Mouse (Mus musculus): ENCODE results near the gene Sytl3. TPM values are rescaled to one million over a fixed set of nuclear protein-coding genes. Genes with fewer than 3 reads are reported as not detected.

Gene Sytl3
- total RNA-seq, 2 experiments from 2014 or later: 0.25 to 0.48 TPM

DNA sequence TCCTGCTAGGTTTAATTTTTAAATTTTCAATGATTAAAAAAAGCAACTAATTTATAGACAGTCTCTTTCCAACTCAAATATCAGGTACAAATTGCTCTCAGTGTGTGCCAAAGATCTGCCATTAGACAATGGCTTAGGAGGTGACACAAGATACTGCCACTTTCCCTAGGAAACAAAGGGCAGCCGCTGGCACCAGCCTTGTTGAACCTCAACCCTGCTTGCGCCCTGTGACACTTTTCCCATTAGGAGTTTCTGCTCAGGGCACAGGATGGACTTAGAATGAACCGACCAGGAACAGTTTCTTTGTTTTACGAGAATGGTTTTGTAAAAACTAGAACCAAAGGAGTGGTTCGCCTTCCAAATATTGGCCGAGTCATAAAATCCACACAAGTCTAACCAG, 117.2 kb downstream of the Sytl3 start:
- no peak for DNase-seq (ENCODE audit: low spot score in 2 of 2)

DNA sequence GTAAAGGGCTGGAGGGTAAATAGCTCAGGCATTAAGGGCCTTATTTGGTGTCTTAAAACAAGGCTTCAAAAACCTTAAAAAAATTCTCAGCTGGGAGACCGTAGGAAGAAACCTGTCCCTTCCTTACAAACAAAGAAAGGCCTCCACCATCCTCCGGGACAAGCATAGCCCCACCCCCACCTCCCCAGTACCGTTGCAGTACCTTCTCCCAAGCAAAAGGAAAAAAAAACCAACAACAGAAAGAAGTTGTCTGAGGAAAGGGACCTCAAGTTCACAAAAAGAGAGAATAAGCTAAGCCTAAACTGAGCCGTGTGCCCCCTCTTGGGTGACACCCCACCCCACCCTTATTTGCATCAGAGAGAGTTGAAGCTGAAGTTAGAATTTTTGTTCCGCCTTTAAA, 117.7 kb downstream of the Sytl3 start:
- no peak for DNase-seq (ENCODE audit: low spot score in 2 of 2)

DNA sequence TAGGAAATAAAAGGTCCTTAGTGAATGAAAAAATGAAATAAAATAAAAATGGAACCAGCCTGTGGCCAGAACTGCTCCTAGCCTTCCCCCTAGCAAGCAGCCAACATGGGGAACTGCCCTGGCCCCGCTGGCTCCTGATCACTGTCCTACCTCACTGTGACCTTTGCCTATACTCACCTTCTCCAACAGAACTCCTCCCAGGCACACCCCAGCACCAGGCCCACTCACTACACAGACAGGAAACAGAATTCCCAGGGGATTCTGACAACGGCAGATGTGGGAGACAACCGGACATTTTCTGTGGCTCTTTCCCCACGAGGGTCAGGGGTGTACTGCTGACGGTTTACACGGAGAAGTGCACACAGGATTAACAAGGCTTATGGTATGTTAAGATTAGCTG, 118.2 kb downstream of the Sytl3 start:
- no peak for DNase-seq (ENCODE audit: low spot score in 2 of 2)

DNA sequence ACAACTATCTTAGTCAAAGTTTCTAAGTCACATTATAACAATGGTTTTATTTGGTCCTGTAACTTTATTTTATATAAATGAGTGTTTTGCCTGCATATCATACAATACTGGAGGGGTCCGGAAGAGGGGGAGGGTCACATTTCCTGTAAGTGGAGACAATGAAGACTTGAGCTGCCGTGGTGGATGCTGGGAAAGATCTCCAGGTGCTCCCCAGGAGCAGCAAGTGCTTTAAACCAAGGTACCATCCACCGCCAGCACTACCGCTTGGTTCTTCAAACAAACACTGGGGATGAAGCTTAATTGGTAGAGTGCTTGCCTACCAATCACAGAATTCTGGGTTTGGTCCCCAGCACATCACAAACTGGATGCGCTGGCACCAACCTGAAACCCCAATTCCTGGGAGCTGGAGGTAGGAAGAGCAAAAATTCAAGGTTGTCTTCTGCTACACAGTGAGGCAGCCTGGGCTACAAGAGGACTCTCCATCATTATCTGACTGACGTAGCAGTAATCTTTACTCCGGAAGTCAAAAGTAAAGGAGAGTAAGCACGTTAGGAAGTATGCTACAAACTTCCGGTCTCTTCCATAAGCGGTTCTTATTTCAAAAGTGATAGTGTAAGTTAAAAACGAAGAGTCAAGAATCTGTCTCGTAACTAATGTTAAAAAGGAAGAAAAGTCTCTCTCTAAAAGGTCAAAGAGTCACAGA, 118.9 kb downstream of the Sytl3 start:
- DNase-seq (ENCODE audit: low spot score in 2 of 2): no peak

GRCm38 (mm10) chr17:6778332-6778683, 119.4 kb downstream of the Sytl3 start:
- peak in 1 of 2 experiments; percentile 52 for DNase-seq (ENCODE audit: low spot score in 2 of 2)

GRCm38 (mm10) chr17:6778771-6779509, 120.0 kb downstream of the Sytl3 start:
- no peak for DNase-seq (ENCODE audit: low spot score in 2 of 2)

DNA sequence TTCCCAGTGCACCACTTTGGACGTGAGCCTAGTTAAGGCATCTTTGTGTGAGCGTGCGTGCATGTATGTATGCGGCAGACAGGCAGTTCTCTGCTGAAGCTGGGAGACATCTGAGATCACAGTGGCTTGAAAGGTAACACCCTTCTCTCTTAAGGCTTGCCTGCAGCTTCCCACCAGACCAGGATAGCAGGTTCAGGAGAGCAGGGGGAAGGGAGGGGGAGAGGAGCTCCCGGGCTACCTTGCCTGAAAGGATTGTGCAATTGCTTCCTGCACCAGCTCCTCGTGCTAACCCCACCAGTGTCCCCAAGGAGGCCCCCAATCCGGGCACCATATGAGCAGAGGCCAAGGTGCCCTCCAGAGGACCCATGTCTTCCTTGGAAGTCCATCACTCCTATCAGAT, 120.7 kb downstream of the Sytl3 start:
- no peak for DNase-seq (ENCODE audit: low spot score in 2 of 2)

DNA sequence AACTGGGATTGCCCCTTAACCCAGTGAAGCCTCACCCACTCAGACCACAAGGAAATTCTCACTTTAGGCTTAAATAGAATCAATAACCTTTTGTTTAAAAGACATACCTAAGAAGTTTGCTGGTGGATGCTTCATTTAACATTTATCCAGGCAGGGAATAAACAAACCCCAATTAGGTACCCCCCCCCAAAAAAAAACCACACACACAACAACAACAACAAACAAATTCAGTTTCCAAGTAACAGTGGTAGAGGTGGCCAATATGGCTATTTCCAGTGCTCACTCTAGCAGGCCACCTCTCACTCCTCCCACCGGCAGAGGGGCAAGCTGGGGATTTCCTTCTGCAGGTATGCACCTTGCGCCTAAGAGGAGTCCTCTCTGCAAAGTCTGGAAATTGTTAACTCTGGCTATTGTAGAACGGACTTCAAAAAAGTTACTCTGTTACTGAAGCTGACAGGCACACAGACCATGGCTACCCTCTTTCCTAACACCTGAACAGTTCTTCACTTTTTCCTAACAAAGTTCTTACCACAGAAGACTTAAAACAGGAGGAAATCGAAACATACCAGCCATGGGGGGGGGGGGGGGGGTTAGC, 121.7 kb downstream of the Sytl3 start:
- DNase-seq (ENCODE audit: low spot score in 2 of 2): no peak

DNA sequence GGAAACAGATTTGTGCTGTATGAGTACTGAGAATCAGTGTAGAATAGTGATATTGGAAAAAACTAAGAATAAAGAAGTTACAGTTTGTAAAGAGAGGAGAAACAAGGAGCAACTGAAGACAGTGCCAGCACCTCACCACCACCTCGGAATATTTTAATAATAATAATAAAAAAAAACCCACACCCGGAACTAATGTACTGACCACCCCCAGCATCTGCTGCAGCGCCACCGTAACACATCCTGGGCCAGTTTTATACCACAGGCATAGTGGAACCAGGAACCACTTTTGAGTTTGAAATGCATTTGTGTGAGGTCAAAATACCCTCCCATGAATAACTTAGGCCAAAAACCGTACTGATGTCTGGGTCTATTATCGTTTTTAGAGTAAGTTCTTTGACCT, 122.4 kb downstream of the Sytl3 start:
- no peak for DNase-seq (ENCODE audit: low spot score in 2 of 2)

DNA sequence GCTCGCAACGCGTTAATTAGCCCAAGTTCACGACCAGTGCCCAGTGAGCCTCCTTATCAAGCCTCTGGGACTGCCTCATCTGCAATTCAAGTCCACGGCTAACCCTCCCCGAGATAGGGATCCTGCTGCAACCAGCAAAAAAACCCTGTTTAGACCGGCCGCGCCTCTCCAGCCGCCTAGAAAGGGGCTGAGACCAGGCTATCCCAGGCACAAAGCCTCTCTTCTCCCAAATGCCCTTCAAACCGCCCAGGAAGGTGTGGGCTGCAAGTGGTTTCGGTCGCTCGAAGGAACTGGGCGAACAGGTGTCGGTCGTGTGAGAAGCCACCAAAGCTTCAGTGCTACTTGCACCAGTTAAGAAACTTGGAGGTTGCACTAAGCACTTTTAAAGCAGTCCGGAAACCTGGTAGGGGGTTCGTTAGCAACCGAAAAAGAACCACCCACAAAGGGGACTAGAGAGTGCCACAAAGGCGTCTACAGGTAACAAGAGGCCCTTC, 123.2 kb downstream of the Sytl3 start:
- DNase-seq (ENCODE audit: low spot score in 2 of 2): no peak

DNA sequence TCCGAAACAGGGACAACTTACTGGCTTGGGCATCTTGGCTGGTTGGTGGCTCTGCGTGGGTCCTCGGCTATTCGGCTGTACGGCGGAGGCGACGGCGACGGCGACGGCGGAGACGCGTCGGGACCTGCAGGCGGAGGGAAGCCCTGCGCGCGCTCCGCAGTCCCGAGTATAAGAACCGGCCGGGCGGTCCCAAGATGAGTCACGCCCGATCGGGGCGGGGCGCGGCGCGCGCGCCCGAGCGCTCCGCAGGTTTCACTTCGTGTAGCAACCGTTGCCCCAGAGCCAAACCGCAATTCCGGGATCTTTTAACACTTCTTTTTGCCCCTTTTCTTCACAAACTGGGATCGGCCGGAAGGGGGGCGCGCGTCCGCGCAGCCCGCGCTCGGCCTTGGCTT, 123.7 kb downstream of the Sytl3 start, which contains the start of gene Ezr:
Ezr (minus strand) TSS at position 174 of the 395 bp plus-strand sequence.
- peak; percentile 58 to 79 for DNase-seq (ENCODE audit: low spot score in 2 of 2)

- no peak for DNase-seq (ENCODE audit: low spot score in 2 of 2)
Observed at GRCm38 (mm10) chr17:6783006-6783661, 124.2 kb downstream of the Sytl3 start.

DNA sequence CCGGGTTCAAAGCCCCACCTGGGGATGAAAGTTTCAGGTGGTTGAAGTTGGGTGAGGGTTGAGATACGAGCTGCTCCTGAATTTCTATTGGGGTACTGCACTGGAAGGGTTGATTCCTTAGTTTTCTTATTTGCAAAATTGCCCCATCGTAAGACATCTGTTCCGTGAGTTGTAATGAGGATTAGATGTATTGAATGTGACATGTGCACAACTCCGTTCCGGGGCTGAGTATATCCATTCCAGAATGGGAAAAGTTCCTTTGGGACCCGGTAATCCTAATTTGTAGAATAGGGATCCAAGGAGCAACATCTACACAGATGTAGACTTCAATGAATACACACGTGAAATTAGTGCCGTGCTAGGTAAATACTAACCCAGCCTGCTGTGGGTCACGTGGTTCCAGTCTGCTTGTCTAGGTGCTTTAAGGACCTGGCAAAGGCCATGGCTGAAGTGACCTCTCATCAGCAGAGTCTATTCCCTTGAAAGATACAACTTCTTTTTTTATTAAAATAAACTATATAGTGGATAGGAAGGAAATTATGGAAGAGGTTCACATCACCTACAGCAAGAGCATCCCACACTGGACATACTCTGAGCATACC, 125.0 kb downstream of the Sytl3 start:
- DNase-seq (ENCODE audit: low spot score in 2 of 2): no peak

DNA sequence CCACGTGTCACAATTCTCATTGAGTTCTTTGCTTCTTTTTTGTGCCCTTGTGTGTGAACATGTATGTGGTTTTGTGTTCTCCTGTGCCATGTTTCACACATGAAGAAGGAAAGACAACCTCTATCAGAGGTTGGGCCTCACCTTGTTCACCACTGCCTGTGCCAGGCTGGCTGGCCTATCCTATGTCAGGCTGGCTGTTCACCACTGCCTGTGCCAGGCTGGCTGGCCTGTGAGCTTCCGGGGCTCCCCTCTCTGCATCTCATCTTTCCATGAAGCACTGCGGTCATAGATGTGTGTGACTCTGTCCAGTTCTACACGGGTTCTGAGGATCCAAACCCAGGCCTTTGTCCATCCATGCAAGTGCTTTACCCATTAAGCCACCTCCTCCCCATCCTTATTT, 128.3 kb downstream of the Sytl3 start:
- no peak for DNase-seq (ENCODE audit: low spot score in 2 of 2)

Other genes with a start within 250 kb of the Sytl3 start
- gene Dynlt1b, start 229.0 kb upstream of the Sytl3 start, total RNA-seq (2021): 100 to 1,000 TPM; 136 to 152 TPM
- 10 to 100 TPM; 21.6 to 27.9 TPM for gene Dynlt1c, start 57.4 kb upstream of the Sytl3 start, total RNA-seq (2021)
- gene Dynlt1f, start 3.2 kb upstream of the Sytl3 start, total RNA-seq (2021): 100 to 1,000 TPM in 1 of 2 experiments, 10 to 100 TPM in 1; 94.6 to 105 TPM
- 10 to 100 TPM; 63.0 to 68.2 TPM for gene Ezr, start 123.7 kb downstream of the Sytl3 start, total RNA-seq (2021)